Comparison of ENCODE assay signal across 8 mouse cellular contexts in the genomic region with DNA sequence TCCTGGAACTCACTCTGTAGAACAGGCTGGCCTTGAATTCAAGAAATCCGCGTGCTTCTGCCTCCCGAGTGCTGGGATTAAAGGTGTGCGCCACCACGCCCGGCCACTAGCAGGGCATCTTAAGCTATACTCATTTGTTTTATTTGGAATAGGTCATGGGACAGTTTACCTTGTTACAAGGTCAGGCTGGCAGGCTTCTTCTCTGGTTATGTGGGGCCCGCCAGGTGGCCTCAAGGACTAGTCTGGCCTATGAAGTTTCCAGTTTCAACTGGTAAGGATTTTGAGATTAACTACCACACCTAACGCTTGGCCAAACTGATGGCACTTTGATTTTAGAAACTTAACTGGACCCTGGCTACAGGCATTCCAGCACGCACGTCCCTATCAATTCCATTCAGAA. TPM values are rescaled to one million over a fixed set of nuclear protein-coding genes. Genes with fewer than 3 reads are reported as not detected.
DNase-seq lines count a peak whose midpoint lies in the region; ATAC-seq and TF ChIP-seq lines count a peak whose summit lies in the region.

No protein-coding gene starts in this region.

- peaks cover 2% of the 10 kb centered on the region for H3K4me1 ChIP-seq in testis, adult 2 months (ENCODE audit: control insufficient read depth, insufficient read depth, low read length)
- H3K4me1 ChIP-seq in embryonic facial prominence, embryonic 15.5 days: peaks cover 16% of the 10 kb centered on the region
- H3K4me1 ChIP-seq in limb, embryonic 11.5 days (ENCODE audit: control insufficient read depth, insufficient read depth, low read length): peaks cover 6% of the 10 kb centered on the region
- peaks cover 15% of the 10 kb centered on the region for H3K4me1 ChIP-seq in neural tube, embryonic 12.5 days

- H3K27me3 ChIP-seq in testis, adult 2 months (ENCODE audit: control insufficient read depth, insufficient read depth, low read length): no peaks in the 10 kb centered on the region
- H3K27me3 ChIP-seq in embryonic facial prominence, embryonic 15.5 days: no peaks in the 10 kb centered on the region
- H3K27me3 ChIP-seq in limb, embryonic 11.5 days (ENCODE audit: control insufficient read depth, insufficient read depth, low read length): no peaks in the 10 kb centered on the region
- H3K27me3 ChIP-seq in neural tube, embryonic 12.5 days (replicated peaks): no peaks in the 10 kb centered on the region

- peak overlapping the region; percentile 87 for H3K27ac ChIP-seq in testis, adult 2 months (ENCODE audit: control insufficient read depth, insufficient read depth, low read depth, low read length)
- peak overlapping the region; percentile 94 for H3K27ac ChIP-seq in embryonic facial prominence, embryonic 15.5 days (replicated peaks)
- H3K27ac ChIP-seq in limb, embryonic 11.5 days (replicated peaks; ENCODE audit: low read depth, low read length): peak overlapping the region; percentile 73; the same call in 1 of the 2 replicates
- peak overlapping the region; percentile 74; the same call in 1 of the 2 replicates for H3K27ac ChIP-seq in neural tube, embryonic 12.5 days

- H3K36me3 ChIP-seq in testis, adult 2 months (ENCODE audit: control insufficient read depth, insufficient read depth, low read length): no peaks in the 10 kb centered on the region
- no peaks in the 10 kb centered on the region for H3K36me3 ChIP-seq in embryonic facial prominence, embryonic 15.5 days
- H3K36me3 ChIP-seq in limb, embryonic 11.5 days (ENCODE audit: control insufficient read depth, insufficient read depth, low read length): no peaks in the 10 kb centered on the region
- no peaks in the 10 kb centered on the region for H3K36me3 ChIP-seq in neural tube, embryonic 12.5 days

- no peak for TF ChIP-seq POLR2A in testis, adult 2 months (IDR thresholded peaks at IDR 0.05; ENCODE audit: control insufficient read depth, low read depth, low read length)

- no peaks in the 10 kb centered on the region for H3K9me3 ChIP-seq in embryonic facial prominence, embryonic 15.5 days (replicated peaks)
- no peaks in the 10 kb centered on the region for H3K9me3 ChIP-seq in limb, embryonic 11.5 days (ENCODE audit: control insufficient read depth, low read length)
- no peaks in the 10 kb centered on the region for H3K9me3 ChIP-seq in neural tube, embryonic 12.5 days

- TF ChIP-seq CTCF in testis, adult 2 months (IDR thresholded peaks at IDR 0.05; ENCODE audit: control insufficient read depth, insufficient read depth, insufficient replicate concordance, low read depth, low read length): no peak

- DNase-seq in testis, postnatal 14 days (ENCODE audit: low spot score): no peak
- DNase-seq in limb, embryonic 11.5 days (ENCODE audit: low spot score): no peak
- DNase-seq in retina, embryonic 14.5 days (ENCODE audit: low spot score): no peak
- DNase-seq in frontal cortex, postnatal 25 days (ENCODE audit: low spot score in 2 of 2): no peak
- DNase-seq in spleen, postnatal 36 days (ENCODE audit: low spot score in 2 of 2): no peak

- 16% methylated on average over 10 of the region's 10 CpGs for WGBS in embryonic facial prominence, embryonic 15.5 days
- 17% methylated on average over 10 of the region's 10 CpGs for WGBS in limb, embryonic 11.5 days
- 22% methylated on average over 10 of the region's 10 CpGs for WGBS in neural tube, embryonic 12.5 days

- peak overlapping the region; percentile 97 for H3K9ac ChIP-seq in embryonic facial prominence, embryonic 15.5 days
- H3K9ac ChIP-seq in limb, embryonic 11.5 days (ENCODE audit: low read length): peak overlapping the region; percentile 75
- H3K9ac ChIP-seq in neural tube, embryonic 12.5 days: peak overlapping the region; percentile 94

- ATAC-seq in embryonic facial prominence, embryonic 15.5 days (ENCODE audit: insufficient number of reproducible peaks, low FRiP score, low TSS enrichment, low read depth): no peak; the same call in 1 of the 2 replicates
- ATAC-seq in limb, embryonic 11.5 days (ENCODE audit: insufficient number of reproducible peaks, low FRiP score, low TSS enrichment, low read depth): peak; percentile 42
- ATAC-seq in neural tube, embryonic 12.5 days (ENCODE audit: low FRiP score, low read depth): peak; percentile 29

- peak overlapping the region; percentile 94 for H3K4me3 ChIP-seq in testis, adult 2 months (ENCODE audit: control insufficient read depth, low read depth, low read length)
- H3K4me3 ChIP-seq in embryonic facial prominence, embryonic 15.5 days (replicated peaks): peak overlapping the region; percentile 77
- H3K4me3 ChIP-seq in limb, embryonic 11.5 days (ENCODE audit: low read depth, low read length): peak overlapping the region; percentile 79
- peak overlapping the region; percentile 79 for H3K4me3 ChIP-seq in neural tube, embryonic 12.5 days

- H3K4me2 ChIP-seq in embryonic facial prominence, embryonic 15.5 days (replicated peaks): peak overlapping the region; percentile 61
- peak overlapping the region; percentile 54 for H3K4me2 ChIP-seq in limb, embryonic 11.5 days (ENCODE audit: low read depth, severe bottlenecking)
- peak overlapping the region; percentile 56 for H3K4me2 ChIP-seq in neural tube, embryonic 12.5 days (replicated peaks)

RNA-seq across cellular contexts. Expression of a gene that starts 0.4 kb away (rescaled TPM):
- polyA plus RNA-seq in testis, adult 2 months (2012; rRNA removed): 10.6 and 11.6 TPM in 2 replicates
- 11.4 and 12.4 TPM in 2 replicates for polyA plus RNA-seq in embryonic facial prominence, embryonic 15.5 days (2015; fragmentation: Nextera tagmentation; extraction: Ambion mirVana)
- polyA plus RNA-seq in limb, embryonic 11.5 days (2014; fragmentation: Nextera tagmentation; extraction: Ambion mirVana): 12.4 and 14.9 TPM in 2 replicates
- 13.3 and 17.1 TPM in 2 replicates for polyA plus RNA-seq in neural tube, embryonic 12.5 days (2016; fragmentation: Nextera tagmentation; extraction: Ambion mirVana)

RNA-seq across cellular contexts. Expression of a gene that starts 5.3 kb away (rescaled TPM):
- polyA plus RNA-seq in testis, adult 2 months (2012; rRNA removed): 13.0 and 13.7 TPM in 2 replicates
- polyA plus RNA-seq in embryonic facial prominence, embryonic 15.5 days (2015; fragmentation: Nextera tagmentation; extraction: Ambion mirVana): 29.2 and 29.5 TPM in 2 replicates
- 66.5 and 67.7 TPM in 2 replicates for polyA plus RNA-seq in limb, embryonic 11.5 days (2014; fragmentation: Nextera tagmentation; extraction: Ambion mirVana)
- polyA plus RNA-seq in neural tube, embryonic 12.5 days (2016; fragmentation: Nextera tagmentation; extraction: Ambion mirVana): 47.9 and 52.0 TPM in 2 replicates
